Mouse (Mus musculus) MEL (cell line): Measurements from ENCODE around the gene Ror1.

Experiments used
- CTCF ChIP-seq, 3 experiments: IDR thresholded peaks in 2 of 3; conservative IDR thresholded peaks in 1 of 3; 2 replicates each; pipeline ENCODE4 v1.5.1; 2011 to 2012; ENCODE audit warnings: low read length in 3 of 3, low read depth in 2 of 3, mild to moderate bottlenecking in 2 of 3, improper control_type of control experiment in 1 of 3, inconsistent platforms in 1 of 3, mixed read lengths in 1 of 3, moderate library complexity in 1 of 3; ENCODE audit not compliant: control insufficient read depth in 1 of 3, insufficient read depth in 1 of 3, poor library complexity in 1 of 3, severe bottlenecking in 1 of 3
- HCFC1 ChIP-seq: IDR thresholded peaks from 2 replicates; pipeline ENCODE4 v1.6.1; 2012; ENCODE audit warnings: low read depth, mild to moderate bottlenecking, inconsistent platforms, low read length, improper control_type of control experiment, moderate library complexity
- POLR2A ChIP-seq, 2 experiments: IDR thresholded peaks; 2 replicates each; pipeline ENCODE4 v1.6.1; 2011 to 2012; ENCODE audit warnings: low read length in 2 of 2, mild to moderate bottlenecking in 2 of 2, control low read depth in 1 of 2, improper control_type of control experiment in 1 of 2, low read depth in 1 of 2, moderate library complexity in 1 of 2; ENCODE audit not compliant: control insufficient read depth in 1 of 2, insufficient read depth in 1 of 2, poor library complexity in 1 of 2
- USF2 ChIP-seq, 2 experiments: IDR thresholded peaks; 2 replicates each; pipeline ENCODE4 v1.6.1; 2011 to 2012; ENCODE audit warnings: improper control_type of control experiment in 2 of 2, low read length in 2 of 2, borderline replicate concordance in 1 of 2, inconsistent platforms in 1 of 2, low read depth in 1 of 2, mild to moderate bottlenecking in 1 of 2; ENCODE audit not compliant: insufficient read depth in 1 of 2

DNA sequence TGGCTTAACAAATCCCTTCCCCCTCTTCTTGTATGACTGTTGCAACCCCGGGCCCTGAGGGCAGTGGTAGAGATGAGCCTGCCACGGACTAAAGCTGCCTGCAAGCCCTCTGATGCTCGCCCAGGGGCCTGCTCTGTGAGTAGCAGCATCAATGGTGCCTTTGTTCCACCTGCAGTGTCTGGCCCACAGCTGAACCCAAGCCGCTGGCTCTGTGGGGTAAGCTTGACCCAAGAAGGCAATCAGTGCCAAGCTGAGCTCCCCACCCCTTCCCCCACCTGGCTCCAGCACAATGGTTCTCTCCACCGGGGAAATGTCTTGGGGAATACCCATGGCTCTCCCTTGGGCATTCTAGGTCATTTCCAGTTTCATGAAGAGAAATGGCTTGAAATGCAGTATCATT lies 260.0 kb downstream of the Ror1 start:
- TF ChIP-seq POLR2A (IDR thresholded peaks at IDR 0.05; ENCODE audit: control insufficient read depth in 1 of 2, insufficient read depth in 1 of 2, low read depth in 1 of 2, low read length in 2 of 2, poor library complexity in 1 of 2) (no peak), USF2 (IDR thresholded peaks at IDR 0.05; ENCODE audit: borderline replicate concordance in 1 of 2, insufficient read depth in 1 of 2, low read depth in 1 of 2, low read length in 2 of 2) (no peak), CTCF (IDR thresholded peaks at IDR 0.05 in 2 of 3, conservative IDR thresholded peaks at IDR 0.05 in 1 of 3; ENCODE audit: control insufficient read depth in 1 of 3, insufficient read depth in 1 of 3, low read depth in 2 of 3, low read length in 3 of 3, poor library complexity in 1 of 3, severe bottlenecking in 1 of 3) (no peak), HCFC1 (no peak)
